Mouse (Mus musculus): ENCODE measurements around the gene Pde3a. TPM values are rescaled to one million over a fixed set of nuclear protein-coding genes. Genes with fewer than 3 reads are reported as not detected.

Pde3a gene
- polyA plus RNA-seq (2012; rRNA removed): 1.2 and 2.7 TPM in 2 replicates

DNA sequence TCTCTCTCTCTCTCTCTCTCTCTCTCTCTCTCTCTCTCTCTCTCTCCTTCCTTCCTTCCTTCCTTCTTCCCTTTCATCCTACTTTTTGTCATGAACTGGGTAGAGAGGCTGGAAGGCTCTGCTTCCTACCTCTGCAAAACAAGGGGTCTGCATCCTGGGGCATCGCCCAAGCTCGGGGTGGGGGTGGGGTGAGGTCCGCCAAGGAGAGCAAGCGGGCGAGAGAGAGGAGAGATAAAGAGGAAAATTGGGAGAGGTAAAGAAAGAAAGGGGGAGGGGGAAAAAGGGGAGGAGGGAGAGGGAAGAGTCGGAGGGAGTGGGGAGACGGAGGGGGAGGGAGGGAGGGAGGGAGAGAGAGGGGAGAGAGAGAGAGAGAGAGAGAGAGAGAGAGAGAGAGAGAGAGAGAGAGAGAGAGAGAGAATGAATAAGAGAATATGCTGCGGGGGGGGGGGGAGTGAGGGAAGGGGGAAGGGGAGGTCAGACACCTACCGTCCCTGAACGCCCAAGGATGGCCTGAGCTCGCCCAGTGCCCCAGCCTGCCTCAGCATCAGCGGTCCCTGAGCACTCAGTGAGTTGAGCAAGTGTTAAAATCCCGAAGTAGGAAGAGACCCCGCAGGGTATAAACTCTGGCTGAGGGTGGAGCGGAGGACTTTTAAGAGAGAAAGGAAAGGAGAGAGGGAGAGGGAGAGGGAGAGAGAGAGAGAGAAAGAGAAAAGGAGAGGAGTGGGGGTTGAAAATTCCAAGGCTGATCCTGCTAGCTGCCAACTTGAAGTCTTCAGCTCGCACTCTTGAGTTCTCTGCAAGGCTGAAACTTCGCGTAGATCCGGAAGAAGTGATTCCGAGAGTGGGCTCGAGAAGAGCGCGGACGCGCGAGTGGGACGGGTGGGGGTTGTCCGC lies at the start of gene Pde3a:
Gene Pde3a (plus strand): TSS at position 579 of the 894 bp plus-strand sequence.
- DNase-seq (ENCODE audit: low read depth): no peak
- TF ChIP-seq CTCF (IDR thresholded peaks at IDR 0.05; ENCODE audit: borderline replicate concordance, extremely low read depth, insufficient read depth, insufficient read length): no peak
- no peak for TF ChIP-seq POLR2A (IDR thresholded peaks at IDR 0.05; ENCODE audit: borderline replicate concordance, extremely low read depth, insufficient read depth, insufficient read length, poor library complexity, severe bottlenecking)

DNA sequence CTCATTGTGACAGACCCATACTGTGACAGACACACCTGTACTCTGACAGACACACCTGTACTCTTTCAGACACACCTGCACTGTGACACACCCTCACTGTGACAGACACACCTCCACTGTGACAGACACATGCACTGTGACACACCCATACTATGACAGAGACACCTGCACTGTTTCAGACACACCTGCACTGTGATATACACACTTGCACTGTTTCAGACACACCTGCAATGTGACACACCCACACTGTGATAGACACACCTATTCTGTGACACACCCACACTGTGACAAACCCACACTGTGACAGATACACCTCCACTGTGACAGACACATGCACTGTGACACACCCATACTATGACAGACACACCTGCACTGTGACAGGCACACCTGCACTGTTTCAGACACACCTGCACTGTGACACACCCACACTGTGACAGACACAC lies 48.9 kb upstream of the Pde3a start:
- no peak for DNase-seq (ENCODE audit: low read depth)
- TF ChIP-seq POLR2A (IDR thresholded peaks at IDR 0.05; ENCODE audit: borderline replicate concordance, extremely low read depth, insufficient read depth, insufficient read length, poor library complexity, severe bottlenecking): no peak
- no peak for TF ChIP-seq CTCF (IDR thresholded peaks at IDR 0.05; ENCODE audit: borderline replicate concordance, extremely low read depth, insufficient read depth, insufficient read length)

DNA sequence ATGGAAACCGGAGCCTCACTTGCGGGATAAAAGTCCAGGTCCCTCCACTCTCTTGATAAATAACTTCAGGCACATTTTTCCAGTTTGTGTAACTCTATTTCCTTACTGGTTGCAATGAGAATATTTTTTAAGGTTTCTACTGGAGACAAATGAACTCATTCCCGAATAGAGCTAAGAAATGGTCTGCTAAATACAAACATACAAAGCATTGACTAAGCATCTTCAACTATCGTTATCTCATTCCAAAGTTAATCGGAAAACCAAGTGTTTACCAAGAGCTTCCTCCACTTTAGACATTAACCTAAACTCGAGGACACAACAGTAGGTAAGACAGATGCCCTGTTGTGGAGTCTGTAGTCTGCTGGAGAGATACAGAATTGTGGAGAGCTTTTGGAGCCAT lies 41.5 kb upstream of the Pde3a start:
- DNase-seq (ENCODE audit: low read depth): no peak
- TF ChIP-seq CTCF (IDR thresholded peaks at IDR 0.05; ENCODE audit: borderline replicate concordance, extremely low read depth, insufficient read depth, insufficient read length) (no peak), POLR2A (IDR thresholded peaks at IDR 0.05; ENCODE audit: borderline replicate concordance, extremely low read depth, insufficient read depth, insufficient read length, poor library complexity, severe bottlenecking) (no peak)

DNA sequence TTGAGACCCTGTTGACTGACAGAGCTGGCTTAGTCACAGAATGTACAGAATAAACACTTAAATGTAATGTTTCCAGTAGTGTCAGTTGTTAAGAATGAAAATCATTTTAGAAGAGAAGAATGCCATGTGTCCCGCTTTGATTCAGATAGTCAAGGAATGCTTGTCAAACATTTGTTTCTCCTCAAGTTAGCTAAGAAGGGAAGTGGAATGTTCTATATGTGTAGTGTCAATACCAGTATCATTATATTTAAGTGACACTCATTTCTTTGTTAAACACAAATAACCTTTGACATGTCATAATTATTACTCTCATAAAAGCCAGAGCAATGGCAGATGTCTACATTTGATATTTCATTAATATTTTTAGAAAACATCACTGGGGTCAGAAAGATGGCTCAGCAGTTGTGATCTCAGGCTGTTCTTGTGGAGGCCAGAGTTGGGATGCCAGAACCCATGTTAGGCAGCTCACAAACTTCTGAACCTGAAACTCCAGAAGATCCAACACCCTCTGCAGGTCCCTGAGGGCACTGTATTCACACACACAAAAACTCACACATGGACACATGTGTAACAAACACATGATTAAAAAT lies 40.7 kb upstream of the Pde3a start:
- no peak for DNase-seq (ENCODE audit: low read depth)
- TF ChIP-seq POLR2A (IDR thresholded peaks at IDR 0.05; ENCODE audit: borderline replicate concordance, extremely low read depth, insufficient read depth, insufficient read length, poor library complexity, severe bottlenecking) (no peak), CTCF (IDR thresholded peaks at IDR 0.05; ENCODE audit: borderline replicate concordance, extremely low read depth, insufficient read depth, insufficient read length) (no peak)

DNA sequence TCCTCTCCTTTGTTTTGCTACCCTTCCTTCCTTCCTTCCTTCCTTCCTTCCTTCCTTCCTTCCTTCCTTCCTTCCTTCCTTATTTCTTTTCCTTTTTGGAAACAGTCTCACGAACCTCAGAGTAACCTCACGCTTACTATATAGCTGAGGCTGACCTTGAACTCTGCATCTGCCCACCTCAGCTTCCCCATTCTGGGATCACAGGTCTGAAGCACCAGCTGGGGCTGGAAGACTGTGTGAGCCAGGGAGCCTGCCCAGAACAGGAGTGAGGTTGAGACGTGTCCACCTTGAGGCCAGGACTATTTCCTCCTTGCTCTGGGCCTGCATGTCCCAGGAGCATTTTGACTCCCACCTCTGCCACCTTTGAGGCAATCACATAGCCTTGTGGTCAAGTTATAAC lies 39.0 kb upstream of the Pde3a start:
- no peak for DNase-seq (ENCODE audit: low read depth)
- TF ChIP-seq CTCF (IDR thresholded peaks at IDR 0.05; ENCODE audit: borderline replicate concordance, extremely low read depth, insufficient read depth, insufficient read length) (no peak), POLR2A (IDR thresholded peaks at IDR 0.05; ENCODE audit: borderline replicate concordance, extremely low read depth, insufficient read depth, insufficient read length, poor library complexity, severe bottlenecking) (no peak)

DNA sequence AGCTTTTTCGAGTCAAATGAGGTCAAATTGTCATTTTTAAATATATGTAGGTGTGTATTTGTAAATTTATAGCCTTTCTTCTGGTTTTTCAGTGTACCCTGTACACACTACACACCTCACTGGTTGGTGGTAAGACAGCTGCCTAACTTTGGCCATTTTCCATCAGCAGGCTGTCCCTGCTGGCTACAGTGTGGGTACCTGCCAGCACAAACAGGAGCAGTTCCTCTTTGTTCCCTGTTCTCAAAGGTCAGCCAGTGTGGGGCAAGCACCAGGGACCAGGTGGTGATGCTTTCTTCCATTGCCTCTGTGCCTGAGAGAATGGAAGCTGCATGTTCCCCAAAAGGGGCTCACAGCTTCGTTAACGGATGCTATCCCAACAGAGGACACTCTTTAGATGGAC lies 28.0 kb upstream of the Pde3a start:
- DNase-seq (ENCODE audit: low read depth): peak; percentile 21
- TF ChIP-seq POLR2A (IDR thresholded peaks at IDR 0.05; ENCODE audit: borderline replicate concordance, extremely low read depth, insufficient read depth, insufficient read length, poor library complexity, severe bottlenecking) (no peak), CTCF (IDR thresholded peaks at IDR 0.05; ENCODE audit: borderline replicate concordance, extremely low read depth, insufficient read depth, insufficient read length) (no peak)

DNA sequence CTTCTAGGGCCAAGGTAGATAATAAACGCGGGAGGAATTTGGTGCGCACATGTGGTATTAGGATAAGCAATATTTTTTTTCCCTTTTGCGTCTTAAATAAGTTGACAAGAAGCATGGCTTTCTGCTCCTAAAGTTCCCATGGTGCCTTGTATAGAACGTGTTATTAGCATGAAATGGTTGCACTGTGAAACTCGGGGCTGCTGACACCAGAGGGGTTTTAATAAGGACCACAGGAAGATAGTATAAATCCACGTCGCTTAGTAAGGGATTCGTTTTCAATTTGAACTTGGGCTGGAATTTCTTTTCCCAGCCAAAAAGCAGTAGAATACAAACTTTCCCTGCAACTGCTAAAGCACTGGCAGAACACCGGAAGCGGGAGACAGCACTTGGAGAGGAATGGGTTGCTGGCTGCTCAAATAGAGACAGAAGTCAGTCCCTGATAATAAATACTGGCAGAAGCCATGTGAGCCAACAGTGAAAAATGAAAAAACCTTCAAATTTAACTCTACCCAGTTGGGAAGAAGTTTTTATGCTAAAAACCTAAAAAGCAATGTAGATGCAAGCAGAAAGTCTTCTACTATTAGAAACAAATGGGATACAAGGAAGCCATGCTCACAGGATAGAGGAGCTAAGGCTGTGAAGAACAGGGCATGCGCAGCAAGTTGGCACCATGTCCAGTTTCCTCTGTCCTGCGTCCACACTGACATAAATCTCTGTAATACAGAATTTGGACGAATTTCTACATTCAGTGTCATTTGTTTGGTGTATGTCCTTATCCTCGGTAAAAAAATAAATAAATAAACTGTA lies 22.0 kb upstream of the Pde3a start:
- DNase-seq (ENCODE audit: low read depth): no peak
- no peak for TF ChIP-seq POLR2A (IDR thresholded peaks at IDR 0.05; ENCODE audit: borderline replicate concordance, extremely low read depth, insufficient read depth, insufficient read length, poor library complexity, severe bottlenecking)
- no peak for TF ChIP-seq CTCF (IDR thresholded peaks at IDR 0.05; ENCODE audit: borderline replicate concordance, extremely low read depth, insufficient read depth, insufficient read length)

DNA sequence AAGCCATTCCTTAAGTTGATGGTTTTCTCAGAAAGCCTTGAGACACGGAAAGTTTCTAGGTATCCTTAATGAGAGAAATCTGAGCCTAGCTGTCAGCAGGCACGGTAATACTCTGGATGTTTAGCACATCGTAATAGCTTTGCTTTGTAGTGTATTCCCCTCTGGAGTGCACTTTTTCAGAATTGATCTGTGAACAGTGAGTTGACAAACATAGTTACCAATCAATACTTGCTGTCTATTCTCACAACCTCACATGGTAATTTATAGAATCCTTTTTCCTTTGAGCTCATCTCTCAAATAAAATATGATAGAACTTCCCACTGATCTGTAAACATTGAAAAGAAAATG lies 21.4 kb upstream of the Pde3a start:
- TF ChIP-seq POLR2A (IDR thresholded peaks at IDR 0.05; ENCODE audit: borderline replicate concordance, extremely low read depth, insufficient read depth, insufficient read length, poor library complexity, severe bottlenecking): no peak
- no peak for DNase-seq (ENCODE audit: low read depth)

DNA sequence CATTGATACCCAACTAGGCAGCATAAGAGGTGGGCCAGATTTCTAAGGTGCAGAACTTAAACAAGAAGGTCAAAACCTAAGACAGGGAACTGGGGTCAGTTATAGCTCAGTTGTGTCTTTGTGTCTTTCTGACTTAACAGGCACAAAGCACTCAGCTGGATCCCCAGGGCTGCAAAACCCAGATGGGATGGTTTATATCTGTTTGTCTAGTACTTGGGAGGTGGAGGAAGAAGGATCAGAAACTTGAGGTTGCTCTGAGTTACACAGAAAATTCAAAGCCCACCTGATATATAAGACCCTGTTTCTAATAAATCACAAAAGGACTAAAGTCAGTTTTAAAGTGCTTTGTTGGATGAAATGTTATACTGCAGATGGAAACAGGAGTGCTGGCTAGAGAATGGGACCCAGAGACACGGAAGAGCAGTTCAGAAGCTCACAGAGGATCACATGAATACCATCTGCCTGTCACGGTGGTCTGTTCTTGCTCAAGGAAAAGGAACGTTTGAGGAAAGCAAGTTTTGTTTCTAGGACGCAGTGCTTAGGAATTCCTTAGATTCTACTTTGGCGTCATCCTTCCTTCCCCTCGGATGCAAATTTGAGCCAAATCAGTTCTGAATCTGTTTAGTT lies 16.2 kb upstream of the Pde3a start:
- DNase-seq (ENCODE audit: low read depth): no peak
- no peak for TF ChIP-seq POLR2A (IDR thresholded peaks at IDR 0.05; ENCODE audit: borderline replicate concordance, extremely low read depth, insufficient read depth, insufficient read length, poor library complexity, severe bottlenecking)
- TF ChIP-seq CTCF (IDR thresholded peaks at IDR 0.05; ENCODE audit: borderline replicate concordance, extremely low read depth, insufficient read depth, insufficient read length): no peak

DNA sequence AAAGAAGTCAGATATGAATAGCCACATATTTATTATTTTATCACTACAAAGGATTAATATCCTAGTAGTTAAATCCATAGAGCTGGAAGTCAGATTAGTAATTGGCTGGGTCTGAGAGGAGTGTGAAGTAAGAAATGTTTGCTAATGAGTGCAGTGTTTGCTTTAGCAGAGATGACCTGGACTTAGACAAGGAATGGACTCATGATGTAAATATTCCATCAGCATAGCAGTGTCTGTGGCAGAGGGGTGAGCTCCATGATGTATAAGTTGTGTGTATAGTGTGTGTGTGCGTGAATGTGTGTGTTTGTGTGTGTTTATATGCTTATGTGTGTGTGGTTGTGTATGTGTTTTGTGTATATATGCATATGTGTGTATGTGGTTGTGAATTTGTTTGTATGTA lies 7.3 kb upstream of the Pde3a start:
- DNase-seq (ENCODE audit: low read depth): no peak
- TF ChIP-seq CTCF (IDR thresholded peaks at IDR 0.05; ENCODE audit: borderline replicate concordance, extremely low read depth, insufficient read depth, insufficient read length) (no peak), POLR2A (IDR thresholded peaks at IDR 0.05; ENCODE audit: borderline replicate concordance, extremely low read depth, insufficient read depth, insufficient read length, poor library complexity, severe bottlenecking) (no peak)

DNA sequence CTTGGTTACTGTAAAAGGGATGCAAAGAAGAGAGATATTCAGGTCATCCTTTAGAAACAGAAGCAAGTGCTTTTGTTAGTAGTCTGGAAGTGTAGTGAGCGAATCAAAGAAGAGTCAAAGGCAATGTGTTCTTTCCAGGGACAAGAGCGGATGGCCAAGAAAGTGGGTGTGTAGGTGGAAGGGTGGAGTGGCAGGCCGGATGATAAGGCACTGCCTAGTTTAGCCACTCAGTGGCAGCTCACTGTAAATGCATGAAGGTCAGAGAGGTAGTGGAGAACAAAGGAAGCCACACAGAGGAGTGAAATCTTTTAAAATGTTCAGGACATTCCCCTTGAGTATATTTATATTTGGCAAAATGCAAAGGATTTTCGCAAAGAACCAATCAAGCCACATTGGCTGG lies 4.0 kb upstream of the Pde3a start:
- TF ChIP-seq CTCF (IDR thresholded peaks at IDR 0.05; ENCODE audit: borderline replicate concordance, extremely low read depth, insufficient read depth, insufficient read length): no peak
- no peak for TF ChIP-seq POLR2A (IDR thresholded peaks at IDR 0.05; ENCODE audit: borderline replicate concordance, extremely low read depth, insufficient read depth, insufficient read length, poor library complexity, severe bottlenecking)
- no peak for DNase-seq (ENCODE audit: low read depth)
